Mouse (Mus musculus): ENCODE results near the gene Mybpc2. TPM values are rescaled to one million over a fixed set of nuclear protein-coding genes. Genes with fewer than 3 reads are reported as not detected.

Gene Mybpc2
- total and polyA plus RNA-seq, 3 experiments, result 2.0 to 8.3 (median 5.0) TPM

DNA sequence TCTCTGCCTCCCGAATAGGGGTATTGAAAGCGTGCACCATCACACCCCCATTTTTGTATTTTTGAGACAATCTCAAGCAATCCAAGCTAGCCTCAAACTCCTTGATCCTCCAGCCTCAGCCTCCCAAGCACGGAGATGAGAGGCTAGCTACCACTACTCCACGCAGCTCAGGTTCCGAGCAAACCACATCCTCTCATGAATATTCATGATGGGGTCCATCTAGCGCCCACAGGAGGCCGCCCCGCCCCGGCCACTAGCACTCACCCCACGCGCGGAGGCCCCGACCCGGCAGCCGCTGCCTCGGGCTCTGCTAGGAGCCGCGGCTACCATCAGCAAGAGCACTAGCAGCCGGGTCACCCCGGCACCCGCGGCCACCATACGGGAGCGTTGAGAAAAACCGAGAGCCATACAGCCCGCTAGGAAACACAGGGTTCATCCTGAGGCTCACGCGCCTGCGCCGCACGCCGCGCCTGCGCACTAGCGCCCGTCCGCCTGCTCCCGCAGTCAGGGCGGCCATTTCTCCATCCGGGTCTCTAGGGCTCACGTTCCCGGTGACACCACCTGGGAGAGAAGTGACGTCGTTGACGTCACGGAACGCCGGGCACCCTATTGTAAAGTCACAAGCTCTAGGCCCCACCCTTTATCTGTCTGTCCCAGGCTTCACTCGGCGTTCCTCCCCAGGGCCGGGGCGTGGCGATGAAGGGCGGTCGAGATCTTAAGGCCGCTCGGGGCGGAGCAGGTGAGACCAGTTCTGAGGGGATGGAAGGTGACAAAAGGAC, 28.3 kb downstream of the Mybpc2 start, which contains the start of the genes Emc10 and Fam71e1 (continued):
- TF ChIP-seq ZNF384 (IDR thresholded peaks at IDR 0.05; ENCODE audit: low read depth, low read length) (no peak; the same call in 1 of the 2 replicates), ZMIZ1 (IDR thresholded peaks at IDR 0.05; ENCODE audit: low read depth, low read length) (no peak; the same call in 1 of the 2 replicates), TCF12 (IDR thresholded peaks at IDR 0.05; ENCODE audit: low read depth, low read length) (peak; percentile 65), MAZ (IDR thresholded peaks at IDR 0.05; ENCODE audit: low read depth, low read length) (no peak; the same call in 1 of the 2 replicates), BHLHE40 (IDR thresholded peaks at IDR 0.05; ENCODE audit: low read depth, low read length) (peak; percentile 98), CHD1 (IDR thresholded peaks at IDR 0.05; ENCODE audit: low read depth, low read length) (no peak), MYC (IDR thresholded peaks at IDR 0.05; ENCODE audit: low read depth, low read length) (peak; percentile 58), CHD2 (IDR thresholded peaks at IDR 0.05; ENCODE audit: low read length) (peak; percentile 33; the same call in 1 of the 2 replicates), ETS1 (conservative IDR thresholded peaks at IDR 0.05; ENCODE audit: low read depth, low read length) (peak; percentile 93), PAX5 (IDR thresholded peaks at IDR 0.05; ENCODE audit: low read length) (no peak), NRF1 (IDR thresholded peaks at IDR 0.05; ENCODE audit: low read depth, low read length) (peak; percentile 96)

DNA sequence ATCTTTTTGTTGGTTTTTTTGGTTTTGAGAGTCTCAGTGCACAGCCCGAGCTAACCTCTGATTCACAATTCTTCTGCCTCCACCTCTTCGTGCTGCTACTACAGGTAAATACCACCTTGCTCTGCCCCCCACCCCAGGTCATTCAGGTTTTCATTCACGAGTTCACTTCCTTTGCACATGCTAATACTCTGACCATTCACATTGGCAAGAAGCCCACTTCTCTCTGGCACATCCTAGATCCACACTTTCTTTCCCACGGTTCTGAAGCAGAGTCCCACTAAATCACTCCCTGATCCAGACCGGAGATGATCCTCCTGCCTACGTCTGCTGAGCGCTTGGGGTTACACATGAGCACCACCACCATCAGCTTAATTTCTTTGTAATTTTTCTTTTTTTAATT, 29.4 kb downstream of the Mybpc2 start:
- dilution Hi-C loops (cut with MboI; ENCODE audit: extremely low pct_ligation_motif_present, extremely low pct_unique_long_range_greater_than_20kb, low sequenced_read_pairs), result no loop called here
- no peak overlapping the region for H3K4me3 ChIP-seq (replicated peaks in 1 of 3; ENCODE audit: low read depth in 2 of 3, low read length in 2 of 3, poor library complexity in 1 of 3)
- H3K4me1 ChIP-seq (ENCODE audit: control insufficient read depth in 1 of 2, insufficient read depth in 2 of 2), result peaks cover 4 to 21% of the 10 kb centered on the region in 2 experiments; a peak in 3 of 4 replicates

More for the DNA sequence above, 29.4 kb downstream of the Mybpc2 start:
- H3K27me3 ChIP-seq (replicated peaks), result no peaks in the 10 kb centered on the region
- DNase-seq (ENCODE audit: extremely low read depth), result no peak
- H3K9ac ChIP-seq (ENCODE audit: insufficient read depth, low read depth), result peak overlapping the region; percentile 83; the same call in 1 of the 2 replicates
- no peaks in the 10 kb centered on the region for H3K9me3 ChIP-seq (replicated peaks; ENCODE audit: low read length)
- H3K36me3 ChIP-seq (replicated peaks in 1 of 2; ENCODE audit: control insufficient read depth in 1 of 2, insufficient read depth in 1 of 2, low read length in 1 of 2), result peaks cover 28 to 49% of the 10 kb centered on the region in 2 experiments
- in situ Hi-C loops (cut with MboI; ENCODE audit: low pct_ligation_motif_present, low pct_unique_long_range_greater_than_20kb, low sequenced_read_pairs), result loop anchor here (10.0 kb wide), 1 partner anchor 230 kb away; the partner anchor contains the start of gene Gm15517
- TF ChIP-seq IRF4 (IDR thresholded peaks at IDR 0.05; ENCODE audit: low read depth, low read length), result no peak
- TF ChIP-seq MEF2A (IDR thresholded peaks at IDR 0.05; ENCODE audit: borderline replicate concordance, low read depth, low read length), result no peak
- no peak for TF ChIP-seq MAFK (IDR thresholded peaks at IDR 0.05; ENCODE audit: insufficient replicate concordance, low read length)
- TF ChIP-seq ZKSCAN1 (IDR thresholded peaks at IDR 0.05; ENCODE audit: borderline replicate concordance, low read depth, low read length), result no peak
- TF ChIP-seq RAD21 (IDR thresholded peaks at IDR 0.05; ENCODE audit: low read depth, low read length), result no peak
- TF ChIP-seq POLR2A (IDR thresholded peaks at IDR 0.05; ENCODE audit: low read depth, low read length), result no peak
- no peak for TF ChIP-seq E2F4 (IDR thresholded peaks at IDR 0.05; ENCODE audit: insufficient replicate concordance, low read depth, low read length)
- TF ChIP-seq SMC3 (IDR thresholded peaks at IDR 0.05; ENCODE audit: low read depth, low read length), result no peak
- TF ChIP-seq JUND (conservative IDR thresholded peaks at IDR 0.05; ENCODE audit: low read depth, low read length), result no peak
- no peak for TF ChIP-seq ZNF384 (IDR thresholded peaks at IDR 0.05; ENCODE audit: low read depth, low read length)
- no peak for TF ChIP-seq PAX5 (IDR thresholded peaks at IDR 0.05; ENCODE audit: low read length)
- no peak for TF ChIP-seq MYC (IDR thresholded peaks at IDR 0.05; ENCODE audit: low read depth, low read length)
- no peak for TF ChIP-seq ZC3H11A (IDR thresholded peaks at IDR 0.05; ENCODE audit: low read depth, low read length)
- TF ChIP-seq JUN (IDR thresholded peaks at IDR 0.05; ENCODE audit: insufficient read depth, low read depth, low read length), result no peak
- TF ChIP-seq KAT2A (IDR thresholded peaks at IDR 0.05; ENCODE audit: insufficient replicate concordance, low read length), result no peak
- H3K27ac ChIP-seq (ENCODE audit: insufficient read depth, low read depth), result no peak overlapping the region
- peak overlapping the region; percentile 77 for H3K4me2 ChIP-seq (ENCODE audit: insufficient read depth, low read depth, poor library complexity, severe bottlenecking)
- H3K79me2 ChIP-seq (replicated peaks; ENCODE audit: control insufficient read depth, extremely low read depth, insufficient read depth, poor library complexity, severe bottlenecking), result peaks cover 8% of the 10 kb centered on the region; the same call in 1 of the 2 replicates
